Mouse (Mus musculus) duodenum, adult 2 months (tissue): ENCODE data around the gene Ppef2. TPM values are rescaled to one million over a fixed set of nuclear protein-coding genes. Genes with fewer than 3 reads are reported as not detected.

Source experiments
- polyA plus RNA-seq: library from polyadenylated mRNA; depleted of rRNA; stranded (reverse); fragments of >200 nt; gene quantifications from 2 replicates; pipeline ENCODE4 v1.2.3, GENCODE M21; 2012; ENCODE audit warnings: low replicate concordance; rRNA removed

Ppef2 gene
- polyA plus RNA-seq, result 0.27 and 1.1 TPM in 2 replicates

GRCm38 (mm10) chr5:92256218-92256617 is at the start of gene Ppef2:
Gene Ppef2 (minus strand): TSS chr5:92256278.

DNA sequence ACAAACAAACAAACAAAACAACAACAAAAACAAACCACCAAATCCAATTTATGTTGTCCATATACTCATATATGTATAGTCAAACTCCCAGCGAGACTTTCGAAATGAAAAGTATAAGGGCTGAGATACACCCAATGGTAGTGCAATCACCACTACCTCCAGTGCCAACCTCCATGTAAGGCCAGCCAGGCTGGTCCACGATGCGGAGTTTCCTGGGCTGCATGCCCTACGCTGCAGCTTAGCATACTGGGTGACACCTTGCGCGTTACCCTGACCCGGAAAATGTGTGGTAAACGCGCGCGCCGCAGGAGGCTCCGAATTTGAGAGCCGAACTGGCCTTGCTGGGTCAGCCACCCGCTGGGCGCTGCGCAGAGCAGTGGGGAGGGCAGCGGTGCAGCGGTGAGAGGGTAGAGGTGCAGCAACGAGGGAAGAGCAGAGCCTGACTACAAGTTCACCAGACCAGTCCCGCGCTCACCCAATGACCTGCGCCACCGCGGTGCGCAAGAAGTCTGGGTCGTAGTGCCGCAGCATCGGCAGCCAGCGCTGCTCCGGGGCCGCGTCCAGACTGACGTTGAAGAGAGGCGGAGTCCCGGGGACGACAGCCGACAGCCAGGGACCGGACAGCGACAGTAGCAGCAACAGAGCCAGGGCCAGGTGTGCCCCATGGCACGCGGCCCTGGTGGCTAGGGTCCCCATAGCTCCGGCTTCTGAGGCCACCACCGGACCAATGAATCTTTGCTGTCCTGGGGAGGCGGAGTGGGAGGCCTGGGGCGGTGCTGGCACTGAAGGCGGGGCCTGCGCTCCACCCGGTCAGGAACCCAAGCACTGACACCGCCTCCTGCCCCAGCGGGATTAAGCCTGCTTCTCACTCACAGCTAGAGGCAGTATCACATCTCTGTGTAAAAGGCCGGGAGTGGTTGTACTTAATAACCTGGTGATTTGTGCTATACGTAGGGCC is 21.6 kb upstream of the Ppef2 start, which contains the start of gene Naaa:
TSS of gene Naaa (minus strand) at position 734 of the 958 bp plus-strand sequence.

GRCm38 (mm10) chr5:92215308-92215707 is 40.8 kb downstream of the Ppef2 start, which contains the start of gene U90926:
Gene U90926 (minus strand): TSS chr5:92215408.

Other genes with a start within 250 kb of the Ppef2 start
- gene Cdkl2, start 212.4 kb downstream of the Ppef2 start, polyA plus RNA-seq, result 0.20 and 0.21 TPM in 2 replicates
- 3.8 and 5.1 TPM in 2 replicates for gene G3bp2, start 172.6 kb downstream of the Ppef2 start, polyA plus RNA-seq
- 15.4 and 21.6 TPM in 2 replicates for gene Uso1, start 118.3 kb downstream of the Ppef2 start, polyA plus RNA-seq
- gene U90926, start 40.9 kb downstream of the Ppef2 start, polyA plus RNA-seq, result not detected in 2 replicates
- gene Naaa, start 21.9 kb upstream of the Ppef2 start, polyA plus RNA-seq, result 42.0 and 59.7 TPM in 2 replicates
- gene Sdad1, start 54.2 kb upstream of the Ppef2 start, polyA plus RNA-seq, result 3.0 and 8.2 TPM in 2 replicates
- 0.61 and 2.8 TPM in 2 replicates for gene Cxcl9, start 71.8 kb upstream of the Ppef2 start, polyA plus RNA-seq
- gene Art3, start 75.5 kb upstream of the Ppef2 start, polyA plus RNA-seq, result 1.1 and 1.8 TPM in 2 replicates
- 4.9 and 11.2 TPM in 2 replicates for gene Cxcl10, start 92.6 kb upstream of the Ppef2 start, polyA plus RNA-seq
- 3.4 and 4.5 TPM in 2 replicates for gene Nup54, start 178.9 kb upstream of the Ppef2 start, polyA plus RNA-seq